Mouse (Mus musculus): Measurements from ENCODE around the gene Mrps34.

Mrps34 gene

GRCm38 (mm10) chr17:24894995-24895547, at the start of gene Mrps34, which contains the start of gene Eme2:
Gene Mrps34, plus strand, starts transcription at chr17:24895116.
Gene Eme2, minus strand, starts transcription at chr17:24895087.
- DNase-seq: peak; percentile 88 to 90

- DNase-seq: peak; percentile 74 to 85
These were observed 47.5 kb upstream of the Mrps34 start for GRCm38 (mm10) chr17:24847386-24847785.

DNA sequence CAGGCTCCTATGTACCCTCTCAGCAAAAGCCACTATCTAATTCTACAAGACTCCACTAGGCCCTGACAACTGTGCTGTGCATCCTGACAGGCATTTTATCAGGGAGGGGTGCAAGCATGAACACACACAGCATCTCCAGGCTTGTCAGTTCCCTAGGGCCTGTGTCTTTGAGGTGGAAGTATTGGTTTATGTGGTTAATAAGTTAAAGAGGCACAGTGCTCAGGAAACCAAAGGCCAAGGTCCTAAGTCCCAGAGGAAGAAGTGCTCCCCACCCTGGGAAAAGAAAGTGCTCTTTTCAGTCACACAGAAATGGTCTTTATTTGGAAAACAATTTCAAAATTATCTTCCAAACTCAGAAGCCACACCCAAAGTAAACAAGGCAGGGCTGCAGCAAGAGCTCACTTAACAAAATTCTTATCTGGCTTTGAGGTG, 46.3 kb upstream of the Mrps34 start:
- peak; percentile 52 to 80 for DNase-seq

DNA sequence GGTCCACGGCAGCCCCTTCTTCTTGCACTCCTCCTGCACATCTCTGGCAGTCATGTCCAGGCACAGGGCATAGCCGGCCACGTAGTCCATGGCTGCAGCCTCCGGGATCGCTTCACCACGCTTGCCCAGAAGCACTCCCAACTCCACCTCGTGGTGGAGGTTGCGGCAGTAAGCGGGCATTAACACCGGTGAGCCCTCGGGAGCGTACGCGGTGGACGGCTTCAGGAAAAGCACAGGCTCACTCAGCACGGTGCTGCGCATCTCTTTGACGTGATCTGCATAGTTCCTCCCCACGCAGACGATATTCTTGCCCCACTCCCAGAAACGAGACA, 45.2 kb upstream of the Mrps34 start:
- DNase-seq: no peak

DNA sequence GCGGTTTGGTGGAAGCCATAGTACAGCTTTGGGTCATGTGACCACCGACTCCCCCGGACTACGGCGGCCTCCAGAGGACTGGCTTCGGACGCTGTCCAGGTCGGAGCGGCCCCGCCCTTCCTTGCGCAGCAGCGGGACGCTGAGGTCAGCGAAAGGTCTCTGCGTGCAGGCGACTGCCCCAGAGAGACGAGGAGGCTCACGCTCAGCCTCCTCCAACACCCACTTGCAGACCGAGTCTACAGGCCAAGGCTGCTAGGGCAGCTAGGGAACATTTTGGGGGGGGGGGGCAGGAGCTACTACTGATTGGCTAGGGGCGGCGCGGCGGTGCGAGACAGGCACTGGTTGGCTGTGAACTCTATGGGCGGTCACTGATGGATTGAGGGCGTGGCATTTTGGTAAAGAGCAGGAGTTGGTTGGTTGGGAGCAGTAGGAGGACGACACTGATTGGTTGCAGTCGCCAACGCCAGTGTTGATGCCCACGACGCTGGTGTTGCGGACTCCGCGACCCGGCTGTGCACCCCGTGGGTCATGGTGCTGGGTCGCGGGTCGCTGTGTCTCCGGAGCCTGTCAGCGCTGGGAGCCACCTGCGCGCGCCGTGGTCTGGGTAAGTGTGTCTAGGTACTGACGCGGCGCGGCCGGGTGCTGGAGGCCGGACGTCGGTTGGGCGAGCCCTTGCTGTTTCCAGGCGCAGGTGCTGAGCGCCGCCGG, 44.7 kb upstream of the Mrps34 start, which contains the start of gene Fahd1:
Gene Fahd1 (minus strand): TSS at position 300 of the 708 bp plus-strand sequence.
- peak; percentile 97 to 99 for DNase-seq

DNA sequence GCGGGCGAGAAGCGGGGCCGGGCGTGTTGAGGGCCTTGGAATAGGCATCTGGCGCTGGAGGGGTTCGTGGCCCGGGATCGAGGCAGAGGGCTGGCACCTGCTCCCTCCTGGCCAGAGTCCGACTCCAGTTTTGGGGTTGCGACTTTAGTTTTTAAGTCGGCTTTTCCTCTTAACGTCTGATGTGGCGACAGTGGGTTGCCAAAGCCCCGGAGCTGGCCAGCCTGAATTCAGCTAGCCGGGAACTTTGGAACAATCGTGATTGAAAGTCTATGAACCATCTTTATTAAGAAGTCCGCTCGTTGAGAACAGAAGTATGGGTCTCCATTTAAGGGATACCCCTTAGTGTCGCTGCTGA, 44.2 kb upstream of the Mrps34 start:
- DNase-seq: no peak

GRCm38 (mm10) chr17:24851381-24852125, 43.4 kb upstream of the Mrps34 start:
- DNase-seq: no peak

DNA sequence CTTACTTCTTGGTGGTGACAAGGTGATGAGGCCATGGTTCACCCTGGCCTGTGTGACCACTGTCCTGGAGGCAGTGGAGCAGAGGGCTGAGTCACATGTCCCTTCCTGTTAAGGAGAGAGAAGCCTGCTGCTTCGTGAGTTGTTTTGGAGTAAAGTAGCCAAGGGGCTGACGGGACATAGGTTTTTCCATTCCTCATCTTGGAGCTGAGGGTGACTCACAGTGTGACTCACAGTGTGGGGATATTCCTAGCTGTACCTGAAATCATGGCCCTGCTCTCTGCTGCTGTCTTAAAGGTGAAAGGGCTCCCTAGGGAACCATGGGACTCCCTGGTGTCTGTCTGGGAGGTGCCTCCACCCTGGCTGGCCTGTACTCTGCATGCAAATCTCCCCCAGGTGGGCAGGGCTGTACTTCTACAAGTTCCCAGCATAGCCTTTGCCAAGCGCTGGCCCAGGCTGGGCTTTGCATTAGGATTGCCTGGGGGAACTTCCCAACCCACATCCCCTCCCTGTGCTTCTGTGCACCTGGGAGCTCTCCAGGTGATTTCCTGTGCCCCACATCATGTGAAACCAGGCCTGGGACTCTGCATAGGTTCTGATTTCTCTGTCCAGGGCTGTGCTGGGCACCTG, 39.0 kb upstream of the Mrps34 start:
- DNase-seq: peak; percentile 45 to 60

GRCm38 (mm10) chr17:24856589-24856988, 38.3 kb upstream of the Mrps34 start:
- peak in 1 of 2 experiments; percentile 10 for DNase-seq

GRCm38 (mm10) chr17:24857831-24858470, 37.0 kb upstream of the Mrps34 start:
- peak; percentile 88 to 93 for DNase-seq

DNA sequence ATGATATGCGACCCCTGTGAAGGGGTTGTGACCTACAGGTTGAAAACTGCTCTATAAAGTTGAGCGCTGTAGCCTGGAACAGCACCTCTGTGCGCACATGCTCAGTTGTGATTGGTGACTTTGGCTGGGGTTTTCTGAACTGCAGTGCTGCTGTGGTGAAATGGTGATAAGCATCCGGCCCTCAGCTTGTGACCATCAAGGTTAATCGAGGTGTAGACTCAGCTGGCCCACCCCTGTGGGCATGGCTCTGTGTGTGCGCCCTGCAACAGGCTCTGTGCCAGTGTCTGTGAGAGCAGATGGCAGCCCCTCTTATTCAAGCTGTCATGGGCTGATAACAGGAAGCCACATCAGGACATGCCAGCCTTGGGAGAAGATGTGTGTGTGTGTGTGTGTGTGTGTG, 35.9 kb upstream of the Mrps34 start:
- DNase-seq: peak in 1 of 2 experiments; percentile 26

DNA sequence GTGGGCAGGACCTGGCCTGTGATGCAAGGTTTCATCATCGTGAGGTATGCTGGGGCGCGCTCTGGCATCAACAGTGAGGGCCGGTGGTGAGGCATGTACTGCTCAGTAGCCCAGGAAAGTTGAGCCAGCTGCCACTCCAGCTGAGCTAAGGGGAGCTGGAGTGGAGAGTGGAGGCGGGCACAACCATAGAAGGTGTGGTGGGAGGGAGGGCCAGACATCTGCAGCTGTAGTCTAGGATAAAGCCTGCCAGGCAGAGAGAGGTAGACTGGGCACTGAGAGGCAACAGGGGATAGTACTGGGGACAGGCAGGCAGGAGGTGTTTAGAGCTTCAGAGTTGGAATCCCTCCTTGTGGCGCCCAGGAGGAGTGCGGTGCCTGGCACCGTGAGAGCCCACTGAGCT, 34.8 kb upstream of the Mrps34 start:
- DNase-seq: no peak

- no peak for DNase-seq
These were observed 33.1 kb upstream of the Mrps34 start for GRCm38 (mm10) chr17:24861785-24862184.

- no peak for DNase-seq
These were observed 29.1 kb upstream of the Mrps34 start, which contains the start of gene Igfals for GRCm38 (mm10) chr17:24865776-24866175. Gene Igfals, plus strand, starts transcription at chr17:24865997.

- no peak for DNase-seq
These were observed 27.0 kb upstream of the Mrps34 start for GRCm38 (mm10) chr17:24867914-24868313.

GRCm38 (mm10) chr17:24873695-24874404, 21.1 kb upstream of the Mrps34 start:
- no peak for DNase-seq

GRCm38 (mm10) chr17:24874405-24874745, 20.5 kb upstream of the Mrps34 start:
- no peak for DNase-seq

GRCm38 (mm10) chr17:24874989-24875388, 19.9 kb upstream of the Mrps34 start:
- peak in 1 of 2 experiments; percentile 41 for DNase-seq

- DNase-seq: peak; percentile 79 to 83
These were observed 17.4 kb upstream of the Mrps34 start for GRCm38 (mm10) chr17:24877336-24878116.

GRCm38 (mm10) chr17:24878117-24878397, 16.9 kb upstream of the Mrps34 start:
- peak; percentile 94 for DNase-seq

DNA sequence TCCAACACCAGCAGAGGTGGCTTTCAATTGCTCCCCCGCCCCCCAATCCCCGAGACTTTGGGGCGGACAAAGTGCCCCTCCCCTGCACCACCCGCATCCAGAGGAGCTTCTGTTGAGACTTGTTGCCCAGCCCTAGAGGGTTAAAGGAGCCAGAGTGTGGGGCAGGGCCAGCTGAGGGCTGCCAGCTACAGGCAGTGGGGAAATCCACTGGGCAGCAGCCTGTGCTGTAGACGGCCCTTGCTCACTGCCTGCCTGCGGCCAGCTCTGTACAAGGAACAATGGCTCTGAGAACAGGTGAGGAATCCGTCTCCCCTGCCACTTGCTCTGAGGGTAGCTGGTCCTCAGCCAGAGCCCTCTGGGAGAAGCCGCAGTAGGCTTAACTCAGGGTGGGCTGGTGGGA, 16.4 kb upstream of the Mrps34 start:
- peak; percentile 50 to 61 for DNase-seq
